Mouse (Mus musculus) midbrain, embryonic 12.5 days (tissue): ENCODE results near the gene Capn3. TPM values are rescaled to one million over a fixed set of nuclear protein-coding genes. Genes with fewer than 3 reads are reported as not detected.
A peak's percentile ranks its signal among the peaks of the same experiment; 100 is the strongest.

ENCODE experiments used
- ATAC-seq: fragments of 200-750 bp; cut with Nextera tagmentation; 2 replicates; pipeline ENCODE4 v1.8.0; 2017; ENCODE audit warnings: low read depth, moderate TSS enrichment, moderate library complexity; ENCODE audit not compliant: low FRiP score
- H3K27ac ChIP-seq: fragments of 300-500 bp; sonication (generic); replicated peaks from 2 replicates; pipeline ENCODE4 v1.5.1; 2016; ENCODE audit warnings: mild to moderate bottlenecking
- H3K27me3 ChIP-seq: fragments of 300-500 bp; sonication (generic); 2 replicates; pipeline ENCODE4 v1.6.1; 2016; ENCODE audit warnings: mild to moderate bottlenecking
- H3K36me3 ChIP-seq: fragments of 300-500 bp; sonication (generic); 2 replicates; pipeline ENCODE4 v1.6.1; 2016
- H3K4me1 ChIP-seq: fragments of 300-500 bp; sonication (generic); 2 replicates; pipeline ENCODE4 v1.6.1; 2016
- H3K4me2 ChIP-seq: fragments of 300-500 bp; sonication (generic); replicated peaks from 2 replicates; pipeline ENCODE4 v1.6.1; 2016; ENCODE audit warnings: mild to moderate bottlenecking, moderate library complexity
- H3K4me3 ChIP-seq: fragments of 300-500 bp; sonication (generic); 2 replicates; pipeline ENCODE4 v1.5.1; 2016; ENCODE audit warnings: mild to moderate bottlenecking
- H3K9ac ChIP-seq: fragments of 300-500 bp; sonication (generic); replicated peaks from 2 replicates; pipeline ENCODE4 v1.6.1; 2016; ENCODE audit warnings: mild to moderate bottlenecking, moderate library complexity
- H3K9me3 ChIP-seq: fragments of 300-500 bp; sonication (generic); 2 replicates; pipeline ENCODE4 v1.6.1; 2016; ENCODE audit warnings: mild to moderate bottlenecking
- WGBS: fragments of 180-500 bp; shearing (Covaris S2); methylation state at CpG from one replicate; pipeline ENCODE4 v1.1.7; 2016; 5-methylcytosine and 5-hydroxymethylcytosine counted together
- polyA plus RNA-seq: library from polyadenylated mRNA; unstranded; fragments of >200 nt; fragmentation: Nextera tagmentation; extraction: Ambion mirVana; gene quantifications from 2 replicates; pipeline ENCODE4 v1.2.1, GENCODE M21; 2016

The Capn3 gene
- polyA plus RNA-seq, 1 experiment from 2014 or later, result 2.5 TPM

DNA sequence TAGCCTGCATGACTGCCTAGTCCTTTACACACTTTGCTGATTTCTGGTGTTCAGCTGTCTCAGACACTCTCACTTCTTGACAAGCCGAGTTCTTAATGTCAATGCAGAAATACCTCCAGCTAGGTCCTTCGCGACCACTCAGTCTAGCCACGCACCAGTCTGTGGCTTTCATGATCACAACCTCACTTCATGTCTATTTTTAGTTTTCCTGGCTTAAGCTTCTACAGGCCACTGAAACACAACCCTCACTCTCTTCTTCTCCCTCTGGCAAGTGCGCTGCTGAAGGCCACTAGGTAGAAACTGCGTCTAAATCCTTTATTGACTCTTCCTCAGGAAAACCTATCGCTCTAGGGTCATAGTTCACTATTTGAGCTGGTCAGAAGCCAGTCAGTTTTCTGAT is 7.5 kb downstream of the Capn3 start:
- Histone ChIP-seq H3K9me3 (no peaks in the 10 kb centered on the region), H3K4me3 (no peak overlapping the region), H3K27ac (no peak overlapping the region), H3K9ac (no peak overlapping the region), H3K4me2 (no peak overlapping the region), H3K36me3 (no peaks in the 10 kb centered on the region), H3K27me3 (no peaks in the 10 kb centered on the region; the same call in 1 of the 2 replicates), H3K4me1 (no peaks in the 10 kb centered on the region)
- WGBS, result 90% methylated on average over 7 of the region's 7 CpGs
- ATAC-seq, result no peak

DNA sequence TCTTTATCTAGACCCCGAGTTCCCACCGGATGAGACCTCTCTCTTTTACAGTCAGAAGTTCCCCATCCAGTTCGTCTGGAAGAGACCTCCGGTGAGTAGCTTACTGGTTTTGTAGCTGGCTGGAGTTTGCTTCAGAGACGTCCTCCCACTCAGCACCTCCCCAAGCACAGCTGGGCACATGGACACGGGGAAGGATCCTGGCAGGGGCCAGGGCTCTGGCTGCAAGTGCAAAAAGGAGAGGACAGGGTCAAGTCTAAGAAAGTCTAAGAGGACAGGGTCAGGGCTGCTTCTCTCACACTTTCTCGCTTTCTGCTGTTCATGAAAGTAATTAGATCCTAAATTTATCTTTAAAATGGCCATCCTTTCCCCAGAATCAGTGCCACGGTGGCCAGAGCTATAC is 8.3 kb downstream of the Capn3 start:
- no peak for ATAC-seq
- no peak overlapping the region for H3K4me3 ChIP-seq
- no peaks in the 10 kb centered on the region for H3K36me3 ChIP-seq
- H3K27me3 ChIP-seq, result no peaks in the 10 kb centered on the region; the same call in 1 of the 2 replicates
- no peak overlapping the region for H3K9ac ChIP-seq
- H3K27ac ChIP-seq, result no peak overlapping the region
- no peaks in the 10 kb centered on the region for H3K9me3 ChIP-seq
- WGBS, result 74% methylated on average over 8 of the region's 8 CpGs
- H3K4me2 ChIP-seq, result no peak overlapping the region
- no peaks in the 10 kb centered on the region for H3K4me1 ChIP-seq

DNA sequence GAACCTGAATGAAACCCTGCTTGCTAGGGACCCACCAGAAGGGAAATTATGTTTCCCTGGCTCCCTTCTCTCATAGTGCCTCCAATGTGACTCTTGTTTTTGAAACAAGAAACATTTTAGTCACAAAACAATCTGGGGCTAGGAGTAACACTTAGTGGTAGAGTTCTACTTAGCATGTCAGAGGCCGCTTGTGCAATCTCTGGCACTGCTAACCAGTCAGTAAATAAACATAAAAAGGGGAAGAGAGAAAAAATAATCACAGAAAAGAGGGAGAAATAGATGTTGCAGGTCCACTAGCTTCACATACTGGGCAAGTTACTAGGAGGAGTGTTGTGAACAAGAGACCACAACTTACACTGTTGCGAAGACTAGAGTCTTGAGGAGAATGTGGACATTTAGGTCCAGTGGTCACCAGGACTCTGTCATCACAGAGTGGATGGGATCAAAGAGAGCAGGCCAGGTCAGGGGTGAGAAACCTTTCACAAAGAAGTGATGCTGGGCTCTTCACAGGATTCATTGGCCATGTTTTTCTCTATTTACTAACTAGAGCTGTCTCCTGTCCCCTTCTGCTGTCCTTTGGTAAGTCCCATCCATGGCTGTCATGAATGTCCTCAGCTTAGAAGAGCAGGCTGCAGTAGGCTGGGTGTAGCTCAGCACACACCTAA is 9.0 kb downstream of the Capn3 start:
- Histone ChIP-seq H3K27me3 (no peaks in the 10 kb centered on the region; the same call in 1 of the 2 replicates), H3K9ac (no peak overlapping the region), H3K4me2 (no peak overlapping the region), H3K36me3 (no peaks in the 10 kb centered on the region), H3K4me1 (no peaks in the 10 kb centered on the region), H3K9me3 (no peaks in the 10 kb centered on the region), H3K4me3 (no peak overlapping the region), H3K27ac (no peak overlapping the region)
- no peak for ATAC-seq
- WGBS, result 94% methylated on average over 2 of the region's 2 CpGs

DNA sequence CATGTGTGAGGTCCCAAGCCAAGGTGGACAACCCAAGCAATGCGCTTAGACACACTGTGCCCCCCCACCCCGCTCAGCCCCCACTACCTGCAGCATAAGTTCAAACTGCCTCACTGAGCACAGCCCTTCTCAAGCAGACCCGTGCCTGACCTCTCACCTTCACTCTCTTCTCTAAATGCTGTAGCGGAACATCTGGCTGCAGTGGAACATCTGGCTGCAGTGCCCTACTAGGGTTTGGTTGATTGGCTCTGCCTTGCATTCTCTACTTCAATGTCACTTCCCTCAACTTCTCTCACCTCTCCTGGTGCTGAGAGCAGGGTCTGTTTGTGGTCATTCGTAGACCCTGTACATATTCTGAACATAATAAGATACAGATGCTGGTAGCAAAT is 9.6 kb downstream of the Capn3 start:
- Histone ChIP-seq H3K36me3 (no peaks in the 10 kb centered on the region), H3K4me3 (no peak overlapping the region), H3K27me3 (no peaks in the 10 kb centered on the region; the same call in 1 of the 2 replicates), H3K4me2 (no peak overlapping the region), H3K27ac (no peak overlapping the region), H3K4me1 (no peaks in the 10 kb centered on the region), H3K9me3 (no peaks in the 10 kb centered on the region), H3K9ac (no peak overlapping the region)
- ATAC-seq, result no peak
- WGBS, result 86% methylated on average over 5 of the region's 5 CpGs

DNA sequence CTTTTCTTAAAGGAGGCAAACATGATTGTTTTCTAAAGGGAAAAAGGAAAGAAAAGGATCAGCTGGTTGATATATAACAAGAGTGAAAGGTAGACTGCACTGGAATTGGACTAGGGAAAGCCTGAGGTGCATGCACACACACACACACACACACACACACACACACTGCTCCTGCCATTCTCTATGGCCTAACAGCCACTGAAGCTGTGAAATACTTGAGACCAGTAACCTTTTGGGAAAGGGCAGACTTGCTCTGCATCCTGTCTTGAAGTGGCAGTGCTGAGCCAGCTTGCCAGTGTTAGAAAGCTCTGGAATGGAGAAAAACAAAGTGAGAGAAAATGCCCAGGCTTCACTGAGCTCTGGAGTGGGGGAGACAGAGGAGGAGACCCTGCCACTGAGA is 12.2 kb downstream of the Capn3 start:
- Histone ChIP-seq H3K27me3 (no peaks in the 10 kb centered on the region; the same call in 1 of the 2 replicates), H3K9ac (no peak overlapping the region), H3K4me2 (no peak overlapping the region), H3K4me3 (no peak overlapping the region), H3K36me3 (no peaks in the 10 kb centered on the region), H3K27ac (no peak overlapping the region), H3K4me1 (no peaks in the 10 kb centered on the region), H3K9me3 (no peaks in the 10 kb centered on the region)
- no peak for ATAC-seq

DNA sequence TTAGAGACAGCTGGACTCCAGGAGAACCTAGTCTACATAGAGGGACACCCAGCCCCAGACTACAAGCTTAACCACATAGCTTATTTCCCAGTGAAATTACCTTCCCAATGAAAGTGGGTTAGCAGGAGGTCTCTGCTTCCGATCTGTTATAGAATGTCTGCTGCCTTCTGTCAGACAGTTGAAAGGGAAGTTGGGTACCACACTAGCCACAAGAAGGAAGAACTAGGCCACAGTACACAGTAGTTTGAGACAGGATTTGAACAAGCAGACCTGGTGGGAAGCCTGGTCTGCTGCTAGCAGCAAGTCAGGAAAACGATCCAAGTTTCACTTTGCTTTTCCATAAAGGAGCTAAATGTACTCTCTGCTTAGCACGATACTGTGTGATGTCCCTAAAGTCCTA is 13.4 kb downstream of the Capn3 start:
- no peaks in the 10 kb centered on the region; the same call in 1 of the 2 replicates for H3K27me3 ChIP-seq
- ATAC-seq, result no peak
- H3K4me2 ChIP-seq, result no peak overlapping the region
- H3K27ac ChIP-seq, result no peak overlapping the region
- H3K36me3 ChIP-seq, result no peaks in the 10 kb centered on the region
- no peaks in the 10 kb centered on the region for H3K4me1 ChIP-seq
- WGBS, result 85% methylated on average over 3 of the region's 3 CpGs
- no peak overlapping the region for H3K9ac ChIP-seq
- no peak overlapping the region for H3K4me3 ChIP-seq
- no peaks in the 10 kb centered on the region for H3K9me3 ChIP-seq

DNA sequence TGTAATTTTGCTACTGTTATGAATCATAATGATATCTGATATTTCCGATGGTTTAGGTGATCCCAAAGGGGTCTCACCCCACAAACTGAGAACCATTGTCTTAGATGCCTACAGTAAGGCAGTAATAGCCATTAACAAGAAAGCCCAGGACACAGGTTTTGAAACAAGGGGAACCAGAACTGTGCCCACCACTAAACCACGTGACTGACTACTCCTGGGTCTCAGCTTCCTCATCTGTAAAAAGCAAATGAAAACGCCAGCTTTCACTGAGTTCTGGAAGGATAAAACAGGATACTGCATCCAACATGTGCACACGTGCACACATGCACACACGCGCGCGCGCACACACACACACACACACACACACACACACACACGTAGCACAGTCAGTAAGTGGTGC is 13.9 kb downstream of the Capn3 start:
- H3K9me3 ChIP-seq, result no peaks in the 10 kb centered on the region
- ATAC-seq, result no peak
- no peak overlapping the region for H3K9ac ChIP-seq
- H3K4me1 ChIP-seq, result no peaks in the 10 kb centered on the region
- H3K36me3 ChIP-seq, result no peaks in the 10 kb centered on the region
- H3K27ac ChIP-seq, result no peak overlapping the region
- no peak overlapping the region for H3K4me3 ChIP-seq
- 94% methylated on average over 10 of the region's 10 CpGs for WGBS
- no peaks in the 10 kb centered on the region; the same call in 1 of the 2 replicates for H3K27me3 ChIP-seq
- no peak overlapping the region for H3K4me2 ChIP-seq

DNA sequence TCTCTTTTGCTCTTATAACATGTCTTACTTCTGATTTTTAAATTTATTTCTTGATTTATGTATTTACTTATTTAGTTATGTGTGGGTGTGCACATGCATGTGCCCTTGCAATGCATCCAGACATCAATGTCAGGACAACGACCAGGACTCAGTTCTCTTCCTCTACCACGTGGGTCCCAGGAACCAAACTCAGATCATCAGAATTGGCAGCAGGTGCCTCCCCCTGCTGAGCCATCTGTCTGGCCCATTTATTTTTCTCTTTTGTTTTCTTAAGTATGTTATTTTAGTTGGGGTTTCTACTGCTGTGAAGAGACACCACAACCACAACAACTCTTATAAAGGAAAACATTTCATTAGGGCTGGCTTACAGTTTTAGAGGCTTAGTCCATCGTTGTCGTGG is 15.0 kb downstream of the Capn3 start:
- no peaks in the 10 kb centered on the region for H3K36me3 ChIP-seq
- no peak overlapping the region for H3K9ac ChIP-seq
- H3K4me1 ChIP-seq, result no peaks in the 10 kb centered on the region
- 79% methylated on average over 4 of the region's 4 CpGs for WGBS
- no peak overlapping the region for H3K27ac ChIP-seq
- no peak for ATAC-seq
- no peak overlapping the region for H3K4me3 ChIP-seq
- no peaks in the 10 kb centered on the region; the same call in 1 of the 2 replicates for H3K27me3 ChIP-seq
- no peaks in the 10 kb centered on the region for H3K9me3 ChIP-seq
- H3K4me2 ChIP-seq, result no peak overlapping the region

DNA sequence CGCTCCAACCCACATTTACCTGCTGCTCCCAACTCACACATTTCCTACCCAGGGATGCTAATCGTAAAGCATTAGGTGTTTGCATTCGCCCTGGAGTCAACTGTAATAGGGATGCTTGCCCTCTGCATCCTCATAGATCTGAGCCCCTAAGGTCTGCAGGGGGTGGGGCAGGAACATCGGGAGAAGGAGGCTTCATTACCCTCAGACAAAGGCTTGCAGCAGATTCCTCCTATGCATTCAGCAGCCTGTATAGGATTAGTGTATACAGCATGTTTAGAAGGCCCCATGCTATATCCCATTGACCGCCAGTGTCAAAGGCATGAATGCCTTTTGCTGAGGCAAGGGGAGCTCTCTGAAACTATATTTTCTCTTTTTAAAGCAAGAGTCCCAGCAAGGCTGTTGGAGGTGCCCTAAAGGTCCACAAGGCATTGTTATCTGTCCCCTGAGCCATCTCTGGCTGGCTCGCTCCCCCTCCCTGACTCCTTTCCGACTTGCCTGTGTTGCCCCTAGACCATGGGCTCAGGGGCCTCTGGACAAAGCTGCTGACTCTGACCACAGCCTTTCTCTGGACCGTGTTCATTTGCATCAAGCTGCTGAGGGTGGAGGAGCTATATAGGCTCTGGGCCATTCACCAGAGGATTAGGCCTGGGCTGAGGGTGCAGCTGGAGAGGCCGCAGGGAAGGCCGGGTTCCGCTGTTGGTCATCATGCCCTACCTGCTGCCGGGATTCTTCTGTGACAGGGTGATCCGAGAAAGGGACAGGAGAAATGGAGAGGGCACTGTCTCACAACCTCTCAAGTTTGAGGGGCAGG is 20.7 kb downstream of the Capn3 start:
- H3K9ac ChIP-seq, result peak overlapping the region; percentile 8; the same call in 1 of the 2 replicates

DNA sequence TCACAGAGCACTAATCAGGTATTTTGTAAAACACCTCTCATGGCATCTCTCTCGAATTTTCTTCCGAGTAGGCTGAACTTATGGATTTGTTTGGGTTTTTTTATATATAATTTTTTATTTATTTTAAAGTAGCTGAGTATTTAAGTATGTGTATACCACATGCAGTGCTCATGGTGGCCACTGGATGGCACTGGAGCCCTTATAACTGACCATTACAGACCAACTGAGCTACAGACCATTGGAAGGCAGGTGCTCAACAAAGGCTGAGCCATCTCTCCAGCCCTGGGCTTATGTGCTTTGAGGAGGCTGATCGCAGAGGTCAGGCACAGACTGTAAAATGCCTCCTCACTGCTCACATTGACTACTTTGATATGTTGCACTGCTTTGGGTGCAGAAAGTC is 22.8 kb downstream of the Capn3 start:
- Histone ChIP-seq H3K36me3 (no peaks in the 10 kb centered on the region), H3K4me2 (no peak overlapping the region), H3K9ac (no peak overlapping the region), H3K4me3 (no peak overlapping the region), H3K27me3 (no peaks in the 10 kb centered on the region), H3K4me1 (peaks cover 12% of the 10 kb centered on the region), H3K27ac (no peak overlapping the region), H3K9me3 (no peaks in the 10 kb centered on the region)
- WGBS, result 56% methylated on average over 3 of the region's 3 CpGs
- 0 out of 2 replicates have a peak, but pooled peaks have one; percentile 34 for ATAC-seq

More for the DNA sequence above, 20.7 kb downstream of the Capn3 start:
- Histone ChIP-seq H3K4me3 (no peak overlapping the region), H3K4me1 (peaks cover 12% of the 10 kb centered on the region), H3K27ac (0 out of 2 replicates have a peak overlapping the region, but pooled peaks have one; percentile 4), H3K9me3 (no peaks in the 10 kb centered on the region), H3K36me3 (no peaks in the 10 kb centered on the region), H3K4me2 (peak overlapping the region; percentile 1; the same call in 1 of the 2 replicates), H3K27me3 (no peaks in the 10 kb centered on the region)
- 0 out of 2 replicates have a peak, but pooled peaks have one; percentile 49 for ATAC-seq
- WGBS, result 36% methylated on average over 13 of the region's 13 CpGs

DNA sequence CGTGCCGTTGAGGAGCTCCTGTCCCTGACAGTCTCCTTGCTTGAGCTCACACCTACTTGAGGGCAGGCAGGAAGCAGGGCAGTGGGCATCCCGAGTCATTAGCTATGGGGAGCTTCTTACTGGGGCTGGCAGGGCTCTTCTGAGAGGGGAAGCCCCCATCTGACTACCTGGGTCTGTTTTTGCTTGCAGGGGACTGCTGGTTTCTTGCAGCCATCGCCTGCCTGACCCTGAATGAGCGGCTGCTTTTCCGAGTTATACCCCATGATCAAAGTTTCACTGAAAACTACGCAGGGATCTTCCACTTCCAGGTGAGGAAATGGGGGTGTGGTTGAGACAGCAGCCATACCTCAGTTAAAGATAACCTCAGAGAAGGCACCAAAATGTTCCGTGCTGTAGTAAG is 26.1 kb downstream of the Capn3 start:
- no peak for ATAC-seq
- Histone ChIP-seq H3K36me3 (no peaks in the 10 kb centered on the region), H3K27me3 (no peaks in the 10 kb centered on the region), H3K4me2 (no peak overlapping the region), H3K9me3 (no peaks in the 10 kb centered on the region), H3K4me1 (peaks cover 2% of the 10 kb centered on the region), H3K9ac (no peak overlapping the region), H3K4me3 (no peak overlapping the region), H3K27ac (no peak overlapping the region)
- 87% methylated on average over 8 of the region's 8 CpGs for WGBS
